Mouse (Mus musculus) midbrain, embryonic 16.5 days (tissue): ENCODE measurements around the gene Clstn1. TPM values are rescaled to one million over a fixed set of nuclear protein-coding genes. Genes with fewer than 3 reads are reported as not detected.

Source experiments
- ATAC-seq: fragments of 200-750 bp; cut with Nextera tagmentation; 2 replicates; pipeline ENCODE4 v1.8.0; 2017; ENCODE audit warnings: moderate TSS enrichment
- H3K27ac ChIP-seq: fragments of 300-500 bp; sonication (generic); 2 replicates; pipeline ENCODE4 v1.5.1; 2014; ENCODE audit warnings: mild to moderate bottlenecking, low read length, mixed read lengths
- H3K27me3 ChIP-seq: fragments of 300-500 bp; sonication (generic); 2 replicates; pipeline ENCODE4 v1.6.1; 2014; ENCODE audit warnings: low read depth, low read length, mixed read lengths; ENCODE audit not compliant: control insufficient read depth, insufficient read depth
- H3K36me3 ChIP-seq: fragments of 300-500 bp; sonication (generic); 2 replicates; pipeline ENCODE4 v1.6.1; 2014; ENCODE audit warnings: mild to moderate bottlenecking, low read length, moderate library complexity, mixed read lengths; ENCODE audit not compliant: control insufficient read depth, insufficient read depth
- H3K4me1 ChIP-seq: fragments of 300-500 bp; sonication (generic); 2 replicates; pipeline ENCODE4 v1.6.1; 2014; ENCODE audit warnings: mild to moderate bottlenecking, low read length, mixed read lengths; ENCODE audit not compliant: control insufficient read depth, insufficient read depth
- H3K4me2 ChIP-seq: fragments of 300-500 bp; sonication (generic); 2 replicates; pipeline ENCODE4 v1.6.1; 2014; ENCODE audit warnings: mild to moderate bottlenecking, low read length, mixed read lengths
- H3K4me3 ChIP-seq: fragments of 300-500 bp; sonication (generic); 2 replicates; pipeline ENCODE4 v1.5.1; 2014; ENCODE audit warnings: low read depth, mild to moderate bottlenecking, low read length, moderate library complexity, mixed read lengths
- H3K9ac ChIP-seq: fragments of 300-500 bp; sonication (generic); 2 replicates; pipeline ENCODE4 v1.6.1; 2014; ENCODE audit warnings: low read depth, low read length, mixed read lengths
- H3K9me3 ChIP-seq: fragments of 300-500 bp; sonication (generic); replicated peaks from 2 replicates; pipeline ENCODE4 v1.6.1; 2014; ENCODE audit warnings: mild to moderate bottlenecking, low read length, mixed read lengths; ENCODE audit not compliant: control insufficient read depth, poor library complexity, severe bottlenecking
- whole genome bisulfite sequencing: fragments of 180-500 bp; shearing (Covaris S2); extraction: QIAGEN DNeasy Blood & Tissue Kit; methylation state at CpG from one replicate; pipeline ENCODE4 v1.1.7; 2014; 5-methylcytosine and 5-hydroxymethylcytosine counted together
- polyA plus RNA-seq: library from polyadenylated mRNA; unstranded; fragments of >200 nt; fragmentation: Nextera tagmentation; extraction: Ambion mirVana; gene quantifications from 2 replicates; pipeline ENCODE4 v1.2.1, GENCODE M21; 2015

The Clstn1 gene
- polyA plus RNA-seq, 1 experiment from 2014 or later, result 80.2 TPM

DNA sequence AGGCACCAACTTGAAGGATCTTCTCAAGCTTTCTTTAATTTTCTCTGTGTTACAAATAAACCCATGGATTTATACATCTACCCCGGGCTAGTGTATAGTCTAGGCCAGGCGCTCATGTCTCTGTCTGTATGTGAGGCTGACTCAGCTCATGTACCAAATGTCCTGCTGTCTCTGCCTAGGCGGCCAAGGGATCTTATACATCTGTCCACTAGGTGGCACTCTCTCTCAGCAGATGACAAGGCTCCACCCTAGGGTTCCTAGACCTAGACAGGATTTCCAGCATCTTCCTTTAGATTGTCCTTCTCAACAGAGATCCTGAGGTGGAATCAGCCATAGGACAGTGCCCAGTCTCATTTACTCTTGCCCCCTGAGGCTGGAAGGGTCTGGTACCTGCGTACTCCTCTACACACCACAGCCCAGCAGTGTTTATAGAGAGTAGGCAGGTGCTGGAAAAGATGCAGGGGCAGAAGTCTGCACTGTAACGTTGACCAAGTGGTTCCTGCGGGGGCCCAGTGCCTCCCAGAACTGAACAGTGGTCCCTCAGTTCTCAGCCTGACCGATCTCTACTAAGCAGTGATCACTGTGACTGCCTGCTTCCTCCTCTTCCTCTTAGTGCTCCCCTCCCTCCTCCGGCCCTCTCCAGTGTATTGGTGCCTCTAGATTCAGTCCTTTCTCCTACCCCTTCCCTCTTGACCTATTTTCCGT lies 36.9 kb upstream of the Clstn1 start:
- peaks cover 13% of the 10 kb centered on the region; the same call in 1 of the 2 replicates for H3K36me3 ChIP-seq
- H3K4me3 ChIP-seq, result no peak overlapping the region
- H3K27ac ChIP-seq, result no peak overlapping the region
- H3K9me3 ChIP-seq, result no peaks in the 10 kb centered on the region
- H3K27me3 ChIP-seq, result no peaks in the 10 kb centered on the region
- no peak overlapping the region for H3K9ac ChIP-seq
- no peaks in the 10 kb centered on the region for H3K4me1 ChIP-seq
- ATAC-seq, result peak; percentile 82
- WGBS, result 66% methylated on average over 9 of the region's 9 CpGs
- H3K4me2 ChIP-seq, result no peak overlapping the region

DNA sequence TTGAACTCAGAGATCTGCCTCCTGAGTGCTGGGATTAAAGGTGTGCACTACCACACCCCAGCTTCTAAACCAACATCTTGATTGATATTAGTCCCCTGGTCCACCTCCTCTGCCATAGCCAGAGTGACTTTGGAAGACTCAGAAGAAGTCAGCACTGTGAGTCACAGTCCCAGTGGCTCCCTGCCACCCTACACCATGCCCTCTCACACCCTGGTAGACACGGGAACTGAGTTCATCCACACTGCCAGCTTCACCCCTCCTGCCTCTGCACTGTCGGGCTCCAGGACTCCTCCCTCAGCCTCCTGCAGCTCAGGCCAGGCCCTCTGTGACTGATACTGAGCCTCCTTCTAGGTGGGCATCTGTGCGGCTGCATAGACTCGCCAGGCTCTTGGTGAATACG lies 35.4 kb upstream of the Clstn1 start:
- H3K4me1 ChIP-seq, result no peaks in the 10 kb centered on the region
- H3K4me3 ChIP-seq, result no peak overlapping the region
- H3K27ac ChIP-seq, result no peak overlapping the region
- no peak overlapping the region for H3K4me2 ChIP-seq
- no peaks in the 10 kb centered on the region for H3K27me3 ChIP-seq
- WGBS, result 77% methylated on average over 5 of the region's 5 CpGs
- H3K36me3 ChIP-seq, result peaks cover 11% of the 10 kb centered on the region; the same call in 1 of the 2 replicates
- no peaks in the 10 kb centered on the region for H3K9me3 ChIP-seq
- no peak for ATAC-seq
- no peak overlapping the region for H3K9ac ChIP-seq

DNA sequence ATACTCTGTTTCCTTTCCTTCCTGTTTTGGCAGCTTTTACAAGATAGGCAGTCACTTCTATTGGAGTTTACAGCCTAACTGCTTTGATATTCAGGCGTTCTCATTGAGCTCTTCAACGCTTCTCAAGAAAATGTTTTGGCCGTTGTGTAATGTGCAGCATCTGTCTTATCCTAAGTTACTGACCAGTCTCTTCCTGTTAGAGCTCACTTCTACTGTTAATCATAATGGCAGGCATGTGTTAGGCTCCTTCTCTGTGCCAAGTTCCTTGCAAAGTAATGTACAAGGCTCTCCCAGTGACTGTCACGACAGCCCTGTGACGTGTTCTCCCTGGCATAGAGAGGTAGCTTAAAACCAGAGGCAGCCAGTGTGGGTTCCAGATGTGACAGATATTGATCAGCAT lies 34.6 kb upstream of the Clstn1 start:
- Histone ChIP-seq H3K9ac (no peak overlapping the region), H3K9me3 (no peaks in the 10 kb centered on the region), H3K36me3 (peaks cover 6% of the 10 kb centered on the region; the same call in 1 of the 2 replicates), H3K27ac (no peak overlapping the region), H3K4me3 (no peak overlapping the region), H3K4me2 (no peak overlapping the region), H3K27me3 (no peaks in the 10 kb centered on the region), H3K4me1 (no peaks in the 10 kb centered on the region)
- no peak for ATAC-seq
- WGBS, result 90% methylated on average over 5 of the region's 5 CpGs

DNA sequence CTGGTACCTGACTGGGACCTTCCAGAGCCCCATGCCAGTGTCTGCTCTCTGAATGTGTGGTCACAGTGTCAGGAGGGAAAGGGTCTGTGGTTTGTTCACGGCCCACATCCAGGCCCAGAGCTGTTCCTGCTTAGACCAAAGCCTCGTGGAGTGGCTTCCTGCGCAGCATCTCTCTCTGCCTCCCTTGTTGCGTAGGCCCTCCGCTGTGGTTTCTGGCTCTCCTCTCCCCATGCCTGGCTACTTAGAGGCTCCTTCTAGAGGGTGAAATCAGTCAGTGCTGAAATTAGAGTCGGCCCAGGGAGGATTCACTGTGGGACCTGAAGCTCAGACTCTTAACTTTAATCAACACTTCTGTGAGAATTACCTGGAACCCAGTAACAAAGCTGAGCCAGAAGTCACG lies 32.4 kb upstream of the Clstn1 start:
- H3K4me2 ChIP-seq, result no peak overlapping the region
- H3K4me1 ChIP-seq, result no peaks in the 10 kb centered on the region
- H3K36me3 ChIP-seq, result peaks cover 4% of the 10 kb centered on the region; the same call in 1 of the 2 replicates
- no peak for ATAC-seq
- no peak overlapping the region for H3K27ac ChIP-seq
- H3K4me3 ChIP-seq, result no peak overlapping the region
- 81% methylated on average over 7 of the region's 7 CpGs for WGBS
- no peaks in the 10 kb centered on the region for H3K9me3 ChIP-seq
- no peaks in the 10 kb centered on the region for H3K27me3 ChIP-seq
- no peak overlapping the region for H3K9ac ChIP-seq

DNA sequence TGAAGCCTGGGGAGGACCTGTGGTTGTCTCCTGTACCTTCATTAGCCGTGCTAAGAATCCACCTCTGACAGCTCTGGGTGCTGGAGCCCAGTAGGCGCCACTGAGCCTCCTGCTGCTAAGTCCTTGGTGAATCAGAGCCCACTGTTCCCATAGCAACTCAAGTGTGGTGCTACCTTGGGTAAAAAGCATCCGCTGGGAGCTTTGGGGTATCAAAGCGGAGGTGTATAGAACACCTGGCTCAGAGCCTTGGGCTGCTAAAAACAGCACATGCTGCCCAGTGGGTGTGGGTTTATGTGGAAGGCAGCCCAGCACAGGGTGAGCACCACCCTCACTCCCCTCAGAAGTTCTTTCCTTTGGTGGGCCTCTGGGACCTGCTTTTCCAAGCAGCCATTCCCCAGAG lies 30.2 kb upstream of the Clstn1 start:
- peaks cover 7% of the 10 kb centered on the region for H3K36me3 ChIP-seq
- 79% methylated on average over 4 of the region's 4 CpGs for WGBS
- no peaks in the 10 kb centered on the region for H3K4me1 ChIP-seq
- H3K4me3 ChIP-seq, result no peak overlapping the region
- no peak overlapping the region for H3K27ac ChIP-seq
- no peak overlapping the region for H3K4me2 ChIP-seq
- ATAC-seq, result no peak
- H3K9me3 ChIP-seq, result peaks cover 3% of the 10 kb centered on the region; the same call in 1 of the 2 replicates
- H3K9ac ChIP-seq, result no peak overlapping the region
- H3K27me3 ChIP-seq, result no peaks in the 10 kb centered on the region

GRCm38 (mm10) chr4:149557905-149558304 lies 28.4 kb upstream of the Clstn1 start:
- H3K27ac ChIP-seq, result no peak overlapping the region
- no peak overlapping the region for H3K4me2 ChIP-seq
- no peak for ATAC-seq
- 88% methylated on average over 5 of the region's 5 CpGs for WGBS
- peaks cover 3% of the 10 kb centered on the region; the same call in 1 of the 2 replicates for H3K9me3 ChIP-seq
- H3K36me3 ChIP-seq, result peaks cover 4% of the 10 kb centered on the region; the same call in 1 of the 2 replicates
- H3K4me3 ChIP-seq, result no peak overlapping the region
- H3K27me3 ChIP-seq, result no peaks in the 10 kb centered on the region
- peaks cover 8% of the 10 kb centered on the region for H3K4me1 ChIP-seq
- H3K9ac ChIP-seq, result no peak overlapping the region

- Histone ChIP-seq H3K9me3 (peaks cover 3% of the 10 kb centered on the region; the same call in 1 of the 2 replicates), H3K4me2 (no peak overlapping the region), H3K27ac (no peak overlapping the region), H3K36me3 (peaks cover 4% of the 10 kb centered on the region; the same call in 1 of the 2 replicates), H3K27me3 (no peaks in the 10 kb centered on the region), H3K9ac (no peak overlapping the region), H3K4me1 (peaks cover 10% of the 10 kb centered on the region), H3K4me3 (no peak overlapping the region)
- ATAC-seq, result no peak
- WGBS, result 90% methylated on average over 3 of the region's 3 CpGs
Observed at GRCm38 (mm10) chr4:149558389-149558788, 27.9 kb upstream of the Clstn1 start.

GRCm38 (mm10) chr4:149561392-149561791 lies 24.9 kb upstream of the Clstn1 start:
- peaks cover 3% of the 10 kb centered on the region; the same call in 1 of the 2 replicates for H3K9me3 ChIP-seq
- no peaks in the 10 kb centered on the region for H3K27me3 ChIP-seq
- ATAC-seq, result no peak
- no peak overlapping the region for H3K9ac ChIP-seq
- 85% methylated on average over 4 of the region's 4 CpGs for WGBS
- peaks cover 17% of the 10 kb centered on the region for H3K4me1 ChIP-seq
- H3K4me2 ChIP-seq, result no peak overlapping the region
- H3K27ac ChIP-seq, result no peak overlapping the region
- peaks cover 4% of the 10 kb centered on the region; the same call in 1 of the 2 replicates for H3K36me3 ChIP-seq
- no peak overlapping the region for H3K4me3 ChIP-seq
